Mouse (Mus musculus): ENCODE measurements around the gene Cc2d2b.

Gene Cc2d2b

DNA sequence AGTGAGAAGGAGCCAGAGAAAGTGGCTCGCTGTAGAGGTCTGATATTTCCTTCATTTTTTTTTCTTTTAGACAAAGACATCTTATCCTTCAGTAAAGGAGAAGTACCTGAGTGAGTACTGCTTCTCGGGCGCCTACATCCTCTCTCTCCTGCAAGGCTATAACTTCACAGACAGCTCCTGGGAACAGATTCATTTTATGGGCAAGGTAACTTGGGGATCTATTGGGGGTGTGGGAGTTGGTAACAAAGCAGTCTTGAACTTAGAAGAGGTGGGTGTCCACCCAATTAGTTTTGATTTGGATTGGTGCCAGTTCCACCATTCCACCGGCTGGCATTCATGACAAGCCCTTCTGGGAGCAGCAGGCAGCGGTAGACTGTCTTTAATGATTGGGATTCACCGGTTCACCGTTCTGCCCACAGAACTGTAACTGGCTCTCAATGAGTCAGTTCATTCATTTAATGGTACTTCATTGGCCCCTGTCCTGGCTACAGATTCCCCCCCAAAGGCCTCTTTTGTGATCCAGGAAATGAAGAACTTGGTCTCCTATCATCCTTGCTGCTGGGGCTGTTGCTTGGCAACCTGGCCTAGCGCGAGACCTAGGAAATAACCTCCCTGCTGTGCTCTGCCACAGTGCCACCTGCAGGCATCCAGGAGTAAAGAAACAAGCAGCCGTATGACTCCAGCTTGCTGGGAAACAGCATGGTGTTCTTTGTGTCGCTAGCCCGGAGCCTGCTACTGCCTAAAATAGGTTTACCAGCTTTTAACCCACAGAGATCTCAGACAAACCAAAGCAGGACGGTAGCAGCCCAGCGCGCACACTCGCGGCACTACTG, 11.7 kb upstream of the Cc2d2b start:
- CTCF ChIA-PET, result interaction anchor here in 3 of 4 experiments (0.7 to 1.3 kb wide), 8 partner anchors 9 to 227 kb away, joined by 3 to 6 read pairs (median 3); partner anchors contain the start of genes Entpd1 (in 1 of the 3) and Tctn3 (in 1 of the 3)
- POLR2A ChIA-PET, result interaction anchor here in 3 of 4 experiments (0.5 to 0.6 kb wide), 3 partner anchors 157 to 470 kb away, joined by 3 read pairs; partner anchors contain the start of gene Zfp518a (in 1 of the 3)

DNA sequence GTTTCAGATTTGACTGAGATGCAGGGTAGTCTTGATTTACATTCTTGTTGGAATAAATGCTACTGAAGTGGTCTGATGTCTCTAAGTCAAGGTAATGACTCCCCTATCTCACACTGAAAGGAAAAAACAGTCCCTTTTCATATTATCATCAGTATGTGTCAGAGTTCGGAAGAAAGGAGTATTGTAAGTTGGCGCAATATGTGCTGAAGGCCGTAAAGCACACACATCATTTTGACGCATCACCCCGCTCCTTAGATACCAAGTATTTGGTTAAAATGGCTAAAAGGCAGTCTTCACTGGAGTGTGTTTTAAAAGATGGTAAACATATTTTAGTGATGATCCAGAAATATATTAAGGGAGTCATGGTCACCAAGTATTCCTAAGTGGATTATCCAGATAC, 10.9 kb upstream of the Cc2d2b start:
- ChIA-PET POLR2A (no interaction called here), CTCF (interaction anchor here in 2 of 4 experiments (0.9 to 1.3 kb wide), 5 partner anchors 8 to 139 kb away, joined by 3 to 6 read pairs (median 3); partner anchors contain the start of genes Entpd1 (in 1 of the 2) and Tctn3 (in 1 of the 2))

GRCm38 (mm10) chr19:40738683-40739324, 9.7 kb upstream of the Cc2d2b start:
- ChIA-PET CTCF (interaction anchor here in 1 of 4 experiments (0.5 to 1.0 kb wide), 3 partner anchors 21 to 396 kb away, joined by 3 read pairs; no protein-coding TSS in a partner anchor), POLR2A (interaction anchor here in 1 of 4 experiments (1.2 kb wide), 1 partner anchor 10 kb away, joined by 3 read pairs; the partner anchor contains the start of gene Cc2d2b)

DNA sequence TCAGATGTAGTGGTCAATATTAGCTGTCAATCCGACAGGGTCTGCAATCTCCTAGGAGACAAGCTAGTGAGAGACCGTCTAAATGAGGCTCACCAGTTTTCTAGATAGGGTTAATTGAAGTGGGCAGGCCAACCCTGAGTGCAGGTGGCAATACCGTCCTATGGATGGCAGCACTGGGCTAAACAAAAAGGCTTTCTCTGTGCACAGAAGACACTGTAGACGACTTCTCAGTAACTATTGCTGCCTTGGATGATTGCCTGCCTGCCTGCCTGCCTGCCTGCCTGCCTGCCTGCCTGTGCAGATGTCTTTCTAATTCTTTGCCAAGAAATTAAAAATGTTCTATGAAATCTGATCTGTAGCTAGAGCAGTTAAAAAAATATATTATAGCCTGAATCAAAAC, 1.9 kb upstream of the Cc2d2b start:
- ChIA-PET POLR2A (interaction anchor here in 1 of 4 experiments (0.7 kb wide), 1 partner anchor 16 kb away, joined by 5 read pairs; no protein-coding TSS in a partner anchor), CTCF (interaction anchor here (0.6 to 1.5 kb wide), 8 partner anchors 9 to 270 kb away, joined by 3 to 6 read pairs (median 4); no protein-coding TSS in a partner anchor)

GRCm38 (mm10) chr19:40754311-40754710, 5.8 kb downstream of the Cc2d2b start:
- CTCF ChIA-PET, result interaction anchor here (0.6 to 2.8 kb wide), 20 partner anchors 9 to 332 kb away, joined by 3 to 19 read pairs (median 4); no protein-coding TSS in a partner anchor
- POLR2A ChIA-PET, result interaction anchor here in 2 of 4 experiments (0.7 kb wide), 2 partner anchors 95 to 112 kb away, joined by 4 read pairs; no protein-coding TSS in a partner anchor

- ChIA-PET POLR2A (no interaction called here), CTCF (interaction anchor here in 2 of 4 experiments (0.6 kb wide), 3 partner anchors 16 to 1266 kb away, joined by 3 to 4 read pairs (median 3); no protein-coding TSS in a partner anchor)
Observed at GRCm38 (mm10) chr19:40760071-40760470, 11.5 kb downstream of the Cc2d2b start.

DNA sequence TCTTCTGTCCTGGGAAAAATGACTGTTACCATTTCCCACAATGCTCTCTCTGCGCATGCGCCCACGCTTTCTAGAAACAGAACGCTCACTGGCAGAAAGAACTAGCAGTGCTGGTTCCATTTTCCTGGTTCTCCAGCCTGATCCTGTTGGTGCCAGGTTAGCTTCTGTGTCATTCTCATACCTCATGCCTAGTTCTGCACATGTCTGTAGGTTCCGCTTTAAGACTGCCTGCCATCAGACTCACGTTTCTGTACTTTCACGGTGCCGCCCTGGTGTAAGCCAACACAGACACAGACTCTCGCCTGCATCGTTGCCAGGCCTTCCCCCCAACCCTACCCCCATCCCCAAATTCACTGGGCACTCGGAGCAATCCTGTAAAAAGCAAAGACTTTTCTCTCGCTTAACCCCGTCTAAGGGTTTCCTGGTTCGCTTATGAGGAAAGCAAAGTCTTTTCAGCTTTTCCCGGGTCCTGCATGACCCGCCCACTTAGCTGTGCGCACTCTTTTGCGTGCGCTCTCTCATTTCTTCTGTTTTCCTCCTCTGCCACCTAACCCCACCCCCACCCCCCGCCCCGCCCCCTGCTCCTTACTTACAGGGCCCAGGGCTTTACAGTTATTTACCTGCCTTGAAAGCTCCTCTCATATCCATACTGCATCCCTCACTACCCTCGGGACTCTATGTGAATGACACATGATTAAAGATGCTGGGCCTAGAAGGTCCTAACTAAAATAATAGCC, 13.6 kb downstream of the Cc2d2b start:
- ChIA-PET POLR2A (interaction anchor here (0.5 to 0.7 kb wide), 6 partner anchors 48 to 674 kb away, joined by 3 to 5 read pairs (median 3); no protein-coding TSS in a partner anchor), CTCF (interaction anchor here (0.6 to 2.0 kb wide), 7 partner anchors 8 to 302 kb away, joined by 3 to 8 read pairs (median 5); no protein-coding TSS in a partner anchor)

- CTCF ChIA-PET, result no interaction called here
- POLR2A ChIA-PET, result interaction anchor here in 1 of 4 experiments (0.5 kb wide), 1 partner anchor 1022 kb away, joined by 5 read pairs; no protein-coding TSS in a partner anchor
Observed at GRCm38 (mm10) chr19:40767189-40767588, 18.6 kb downstream of the Cc2d2b start.

DNA sequence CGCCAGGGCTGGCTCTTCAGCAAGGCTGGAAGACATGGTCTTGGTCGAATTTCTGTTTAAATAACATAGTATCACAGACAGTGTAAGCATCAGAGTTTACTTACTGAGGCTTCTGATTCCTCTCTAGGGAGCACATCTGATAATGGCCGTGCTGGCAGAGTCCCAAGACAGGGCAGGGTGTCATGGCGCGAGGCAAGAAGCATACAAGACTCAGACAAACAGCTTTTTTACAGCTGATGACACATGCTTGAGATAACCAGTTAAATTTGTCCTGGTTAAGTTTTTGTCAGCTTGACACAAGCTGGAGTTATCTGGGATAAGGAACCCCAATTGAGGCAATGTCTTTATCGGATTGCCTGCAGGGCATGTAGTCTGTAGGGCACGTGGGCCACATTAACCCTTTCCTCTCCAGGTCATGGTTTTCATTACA, 20.8 kb downstream of the Cc2d2b start:
- ChIA-PET CTCF (no interaction called here), POLR2A (interaction anchor here in 1 of 4 experiments (0.5 to 1.3 kb wide), 2 partner anchors 64 to 154 kb away, joined by 3 read pairs; no protein-coding TSS in a partner anchor)

- POLR2A ChIA-PET, result interaction anchor here in 1 of 4 experiments (0.6 to 0.9 kb wide), 3 partner anchors 40 to 485 kb away, joined by 3 read pairs; no protein-coding TSS in a partner anchor
- CTCF ChIA-PET, result interaction anchor here in 1 of 4 experiments (0.6 kb wide), 1 partner anchor 1906 kb away, joined by 3 read pairs; no protein-coding TSS in a partner anchor
Observed at GRCm38 (mm10) chr19:40788004-40788714, 39.6 kb downstream of the Cc2d2b start.

- POLR2A ChIA-PET, result no interaction called here
Observed at GRCm38 (mm10) chr19:40788715-40789084, 40.1 kb downstream of the Cc2d2b start.

GRCm38 (mm10) chr19:40805176-40805737, 56.7 kb downstream of the Cc2d2b start:
- POLR2A ChIA-PET, result interaction anchor here in 1 of 4 experiments (0.9 kb wide), 1 partner anchor 67 kb away, joined by 3 read pairs; no protein-coding TSS in a partner anchor
- CTCF ChIA-PET, result no interaction called here

More at GRCm38 (mm10) chr19:40788715-40789084, 40.1 kb downstream of the Cc2d2b start:
- CTCF ChIA-PET, result no interaction called here

DNA sequence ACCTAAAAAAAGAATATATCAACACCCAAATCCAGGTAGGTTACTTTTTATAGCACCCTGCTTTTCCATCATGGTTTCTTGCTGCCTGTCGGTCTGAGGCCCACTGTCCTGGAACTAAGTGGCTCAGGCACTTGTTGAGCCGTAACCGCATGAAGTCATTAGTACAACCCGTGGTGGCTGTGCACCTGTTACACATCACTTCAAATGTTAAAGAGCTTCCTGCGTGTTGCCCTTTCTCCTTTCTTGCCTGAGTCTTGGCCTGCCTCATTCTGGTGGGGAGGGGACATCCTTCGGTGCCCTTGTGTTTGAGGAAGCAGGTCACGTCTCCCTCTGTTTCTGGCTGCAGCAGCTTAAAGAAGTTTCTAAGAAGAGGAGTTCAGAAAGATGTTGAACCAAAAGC, 61.3 kb downstream of the Cc2d2b start:
- ChIA-PET CTCF (no interaction called here), POLR2A (interaction anchor here in 3 of 4 experiments (0.6 to 1.6 kb wide), 8 partner anchors 10 to 859 kb away, joined by 3 to 6 read pairs (median 3); partner anchors contain the start of genes Ccnj (in 2 of the 3) and Zfp518a (in 1 of the 3))

- CTCF ChIA-PET, result interaction anchor here in 2 of 4 experiments (0.7 to 1.5 kb wide), 2 partner anchors 151 to 466 kb away, joined by 4 to 7 read pairs; no protein-coding TSS in a partner anchor
Observed at GRCm38 (mm10) chr19:40811840-40812239, 63.3 kb downstream of the Cc2d2b start.

GRCm38 (mm10) chr19:40812778-40813177, 64.2 kb downstream of the Cc2d2b start:
- POLR2A ChIA-PET, result no interaction called here
- CTCF ChIA-PET, result interaction anchor here in 2 of 4 experiments (0.6 to 1.5 kb wide), 2 partner anchors 196 to 467 kb away, joined by 4 read pairs; no protein-coding TSS in a partner anchor

More at GRCm38 (mm10) chr19:40811840-40812239, 63.3 kb downstream of the Cc2d2b start:
- POLR2A ChIA-PET, result no interaction called here

DNA sequence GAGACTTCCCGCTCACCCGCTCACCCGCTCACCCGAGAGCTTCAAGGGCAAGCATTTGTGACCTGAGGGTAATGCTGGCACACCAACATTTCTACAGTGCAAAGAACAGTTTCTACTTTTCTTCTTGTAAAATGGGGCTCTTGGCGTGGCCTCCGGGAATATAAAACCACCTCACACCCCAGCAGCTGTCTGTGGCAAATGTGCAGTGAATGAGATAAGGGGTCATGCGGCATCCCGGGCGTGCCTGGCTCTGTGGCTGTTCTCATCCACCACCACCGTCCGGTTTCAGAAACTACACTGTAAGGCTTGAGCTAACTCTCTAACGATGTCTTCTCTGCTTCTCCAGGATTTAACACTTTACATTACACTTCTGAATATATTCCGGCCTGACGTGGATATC, 64.8 kb downstream of the Cc2d2b start:
- CTCF ChIA-PET, result interaction anchor here in 1 of 4 experiments (0.6 kb wide), 1 partner anchor 196 kb away, joined by 4 read pairs; no protein-coding TSS in a partner anchor
- POLR2A ChIA-PET, result no interaction called here

GRCm38 (mm10) chr19:40815645-40816183, 67.2 kb downstream of the Cc2d2b start:
- CTCF ChIA-PET, result no interaction called here
- POLR2A ChIA-PET, result no interaction called here
